Mouse (Mus musculus) lung, embryonic 15.5 days (tissue): ENCODE measurements around the gene Slc39a3. TPM values are rescaled to one million over a fixed set of nuclear protein-coding genes. Genes with fewer than 3 reads are reported as not detected.
A peak's percentile ranks its signal among the peaks of the same experiment; 100 is the strongest.

Experiments used
- ATAC-seq: fragments of 200-750 bp; cut with Nextera tagmentation; 2 replicates; pipeline ENCODE4 v1.8.0; 2017; ENCODE audit warnings: moderate number of reproducible peaks, borderline replicate concordance; ENCODE audit not compliant: low FRiP score, low TSS enrichment; ENCODE audit errors: extremely low read depth
- H3K27ac ChIP-seq: fragments of 300-500 bp; sonication (generic); 2 replicates; pipeline ENCODE4 v1.5.1; 2015; ENCODE audit warnings: moderate library complexity, mild to moderate bottlenecking, inconsistent platforms
- H3K27me3 ChIP-seq: fragments of 300-500 bp; sonication (generic); 2 replicates; pipeline ENCODE4 v1.6.1; 2015; ENCODE audit warnings: inconsistent platforms
- H3K36me3 ChIP-seq: fragments of 300-500 bp; sonication (generic); 2 replicates; pipeline ENCODE4 v1.6.1; 2015; ENCODE audit warnings: inconsistent platforms
- H3K4me1 ChIP-seq: fragments of 300-500 bp; sonication (generic); 2 replicates; pipeline ENCODE4 v1.6.1; 2015; ENCODE audit warnings: inconsistent platforms
- H3K4me2 ChIP-seq: fragments of 300-500 bp; sonication (generic); 2 replicates; pipeline ENCODE4 v1.6.1; 2015; ENCODE audit warnings: inconsistent platforms, mild to moderate bottlenecking, moderate library complexity
- H3K4me3 ChIP-seq: fragments of 300-500 bp; sonication (generic); 2 replicates; pipeline ENCODE4 v1.5.1; 2015; ENCODE audit warnings: mild to moderate bottlenecking, inconsistent platforms
- H3K9ac ChIP-seq: fragments of 300-500 bp; sonication (generic); 2 replicates; pipeline ENCODE4 v1.6.1; 2015; ENCODE audit warnings: inconsistent platforms
- H3K9me3 ChIP-seq: fragments of 300-500 bp; sonication (generic); 2 replicates; pipeline ENCODE4 v1.6.1; 2016; ENCODE audit warnings: inconsistent platforms
- WGBS: fragments of 180-500 bp; shearing (Covaris S2); methylation state at CpG from one replicate; pipeline ENCODE4 v1.1.7; 2015; 5-methylcytosine and 5-hydroxymethylcytosine counted together
- polyA plus RNA-seq: library from polyadenylated mRNA; unstranded; fragments of >200 nt; fragmentation: Nextera tagmentation; extraction: Ambion mirVana; gene quantifications from 2 replicates; pipeline ENCODE4 v1.2.1, GENCODE M21; 2015

The Slc39a3 gene
- polyA plus RNA-seq, 1 experiment from 2014 or later, result 20.5 TPM

GRCm38 (mm10) chr10:81036251-81036650 is 975 bp downstream of the Slc39a3 start:
- no peaks in the 10 kb centered on the region for H3K9me3 ChIP-seq
- no peak overlapping the region for H3K4me3 ChIP-seq
- H3K4me2 ChIP-seq, result no peak overlapping the region
- H3K4me1 ChIP-seq, result peaks cover 4% of the 10 kb centered on the region; the same call in 1 of the 2 replicates
- no peaks in the 10 kb centered on the region for H3K27me3 ChIP-seq
- H3K36me3 ChIP-seq, result peaks cover 7% of the 10 kb centered on the region; the same call in 1 of the 2 replicates
- WGBS, result 75% methylated on average over 7 of the region's 7 CpGs
- H3K9ac ChIP-seq, result no peak overlapping the region
- no peak overlapping the region for H3K27ac ChIP-seq
- no peak for ATAC-seq

DNA sequence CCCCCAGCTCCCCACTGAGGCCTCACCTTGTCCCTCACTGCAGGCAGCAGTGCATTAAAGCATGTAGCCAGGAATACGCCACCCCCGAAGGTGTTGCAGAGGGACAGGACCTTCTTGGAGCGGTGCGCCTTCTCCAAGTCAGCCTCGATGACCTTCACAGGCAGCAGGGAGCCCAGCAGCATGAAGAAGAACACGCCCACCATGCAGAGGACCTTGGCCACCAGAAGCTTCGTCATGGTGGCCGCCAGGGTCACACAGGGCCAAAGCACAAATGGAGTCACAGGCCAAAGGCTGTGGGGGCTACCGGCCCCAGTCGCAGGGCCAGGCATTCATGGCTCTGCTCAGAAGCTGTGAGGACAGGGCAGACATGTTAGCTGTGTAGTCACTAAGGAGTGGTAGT is 3.6 kb downstream of the Slc39a3 start:
- no peak for ATAC-seq
- Histone ChIP-seq H3K9ac (no peak overlapping the region), H3K4me2 (no peak overlapping the region), H3K27ac (no peak overlapping the region), H3K9me3 (no peaks in the 10 kb centered on the region), H3K36me3 (peaks cover 10% of the 10 kb centered on the region; the same call in 1 of the 2 replicates), H3K4me1 (peaks cover 4% of the 10 kb centered on the region; the same call in 1 of the 2 replicates), H3K27me3 (no peaks in the 10 kb centered on the region), H3K4me3 (no peak overlapping the region)
- 79% methylated on average over 10 of the region's 10 CpGs for WGBS

GRCm38 (mm10) chr10:81029031-81029430 is 8.2 kb downstream of the Slc39a3 start:
- H3K36me3 ChIP-seq, result peaks cover 10% of the 10 kb centered on the region; the same call in 1 of the 2 replicates
- no peak overlapping the region for H3K9ac ChIP-seq
- H3K4me1 ChIP-seq, result peaks cover 5% of the 10 kb centered on the region
- no peak overlapping the region for H3K27ac ChIP-seq
- no peaks in the 10 kb centered on the region for H3K9me3 ChIP-seq
- H3K4me2 ChIP-seq, result no peak overlapping the region
- peaks cover 23% of the 10 kb centered on the region for H3K27me3 ChIP-seq
- 58% methylated on average over 10 of the region's 10 CpGs for WGBS
- H3K4me3 ChIP-seq, result no peak overlapping the region
- no peak for ATAC-seq

- Histone ChIP-seq H3K4me3 (no peak overlapping the region), H3K36me3 (peaks cover 10% of the 10 kb centered on the region; the same call in 1 of the 2 replicates), H3K27ac (no peak overlapping the region), H3K9me3 (no peaks in the 10 kb centered on the region), H3K27me3 (peaks cover 30% of the 10 kb centered on the region), H3K9ac (no peak overlapping the region), H3K4me1 (peaks cover 5% of the 10 kb centered on the region), H3K4me2 (no peak overlapping the region)
- ATAC-seq, result no peak
Observed at GRCm38 (mm10) chr10:81028219-81028618, 9.0 kb downstream of the Slc39a3 start.

DNA sequence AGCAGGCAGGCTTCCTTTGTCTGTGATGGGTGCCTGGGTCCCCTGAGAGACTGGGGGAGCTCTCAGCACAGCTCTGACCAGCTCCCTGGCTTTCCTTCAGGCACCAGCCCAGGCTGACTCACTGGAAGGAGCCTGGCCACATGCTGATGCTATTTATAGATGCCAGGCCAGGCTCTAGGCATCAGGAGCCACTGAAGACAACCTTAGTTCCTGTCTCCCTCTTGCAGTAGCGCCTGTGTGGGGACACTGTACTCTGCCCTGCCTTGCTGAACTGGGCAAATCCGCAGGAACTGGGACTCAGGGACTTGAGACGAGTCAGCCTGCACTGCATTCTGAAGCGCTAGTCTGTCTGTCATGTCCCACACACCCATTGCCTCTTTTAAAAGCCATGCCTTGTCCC is 9.9 kb downstream of the Slc39a3 start:
- Histone ChIP-seq H3K27me3 (peaks cover 38% of the 10 kb centered on the region), H3K4me3 (no peak overlapping the region), H3K9me3 (no peaks in the 10 kb centered on the region), H3K9ac (no peak overlapping the region), H3K36me3 (peaks cover 2% of the 10 kb centered on the region; the same call in 1 of the 2 replicates), H3K4me1 (peaks cover 5% of the 10 kb centered on the region), H3K4me2 (no peak overlapping the region), H3K27ac (no peak overlapping the region)
- 51% methylated on average over 4 of the region's 4 CpGs for WGBS
- ATAC-seq, result no peak

GRCm38 (mm10) chr10:81026857-81027256 is 10.4 kb downstream of the Slc39a3 start:
- Histone ChIP-seq H3K36me3 (peaks cover 2% of the 10 kb centered on the region; the same call in 1 of the 2 replicates), H3K9me3 (no peaks in the 10 kb centered on the region), H3K4me2 (no peak overlapping the region), H3K27me3 (peaks cover 43% of the 10 kb centered on the region), H3K27ac (no peak overlapping the region), H3K4me1 (peaks cover 5% of the 10 kb centered on the region), H3K4me3 (no peak overlapping the region), H3K9ac (no peak overlapping the region)
- WGBS, result 89% methylated on average over 5 of the region's 5 CpGs
- no peak for ATAC-seq

DNA sequence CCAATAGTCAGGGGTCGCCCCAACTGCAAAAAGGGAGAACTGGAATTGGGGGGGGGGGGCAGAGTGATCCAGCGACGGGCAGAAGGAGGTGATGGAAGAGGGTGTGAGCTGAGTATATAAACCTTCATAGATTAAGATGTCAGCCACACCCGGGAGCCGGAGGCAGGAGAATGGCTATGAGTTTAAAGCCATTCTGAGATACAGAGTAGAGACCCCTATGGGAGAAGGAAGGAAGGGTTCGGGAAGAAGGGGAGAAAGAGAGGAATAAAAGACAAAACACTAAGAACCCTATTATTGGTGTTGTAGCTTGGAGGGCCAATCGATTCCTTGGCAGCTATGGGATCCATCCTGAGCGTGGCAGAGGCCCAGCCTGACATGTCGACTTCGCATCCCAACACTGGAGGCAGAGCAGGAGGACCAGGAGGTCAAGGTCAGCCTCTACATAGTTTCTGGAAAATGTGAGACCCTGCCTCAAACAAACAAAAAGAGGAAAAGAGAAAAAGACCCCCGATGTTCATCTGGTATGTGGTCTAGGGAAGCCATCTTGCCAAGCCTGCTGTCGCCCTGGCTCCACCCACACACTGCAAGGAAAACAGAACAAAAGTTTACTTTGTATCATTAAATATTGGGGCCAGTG is 11.5 kb downstream of the Slc39a3 start, which contains the start of gene Diras1:
Gene Diras1, minus strand, starts transcription at position 24 of the 637 bp plus-strand sequence.
- WGBS, result 38% methylated on average over 12 of the region's 12 CpGs
- H3K27me3 ChIP-seq, result peaks cover 52% of the 10 kb centered on the region
- peaks cover 5% of the 10 kb centered on the region for H3K4me1 ChIP-seq
- H3K36me3 ChIP-seq, result no peaks in the 10 kb centered on the region
- peak within 1 kb of the TSS; percentile 51 for H3K4me2 ChIP-seq
- no peaks in the 10 kb centered on the region for H3K9me3 ChIP-seq
- no peak within 1 kb of the TSS for H3K9ac ChIP-seq
- H3K27ac ChIP-seq, result no peak within 1 kb of the TSS
- peak within 1 kb of the TSS; percentile 24 for H3K4me3 ChIP-seq
- no peak for ATAC-seq

DNA sequence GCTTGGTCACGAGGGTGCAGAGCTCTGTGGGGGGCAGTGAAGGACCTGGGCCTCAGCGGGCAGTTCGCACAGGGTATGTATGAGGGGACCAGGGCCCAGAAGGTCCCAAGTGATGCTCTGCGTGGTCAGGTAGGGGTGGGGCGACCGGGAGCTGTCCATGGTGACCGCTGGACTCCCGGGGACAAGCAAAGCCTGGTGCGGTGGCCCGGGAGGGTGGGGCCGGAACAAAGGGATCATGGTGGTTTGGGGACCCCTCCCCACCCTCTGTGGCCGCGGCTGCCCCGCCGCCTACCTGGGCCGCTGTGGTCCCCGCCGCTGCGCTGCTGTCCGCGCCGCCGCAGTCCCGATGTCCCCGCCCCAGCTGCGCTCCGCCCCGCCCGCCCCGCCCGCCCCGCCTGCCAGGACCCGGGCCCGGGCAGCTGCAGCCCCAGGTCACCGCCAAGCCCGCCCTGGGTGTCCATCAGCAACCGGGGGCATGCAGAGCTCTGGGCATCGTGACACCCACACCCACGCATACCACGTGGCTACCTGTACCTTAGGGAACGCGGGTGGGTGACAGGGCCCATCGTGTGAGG is 12.1 kb downstream of the Slc39a3 start:
- Histone ChIP-seq H3K4me1 (peaks cover 5% of the 10 kb centered on the region), H3K4me2 (peak overlapping the region; percentile 51), H3K9ac (no peak overlapping the region), H3K9me3 (no peaks in the 10 kb centered on the region), H3K36me3 (no peaks in the 10 kb centered on the region), H3K27me3 (peaks cover 52% of the 10 kb centered on the region), H3K4me3 (peak overlapping the region; percentile 24), H3K27ac (no peak overlapping the region)
- peak; percentile 6; the same call in 1 of the 2 replicates for ATAC-seq
- 3% methylated on average over 24 of the region's 43 CpGs for WGBS

DNA sequence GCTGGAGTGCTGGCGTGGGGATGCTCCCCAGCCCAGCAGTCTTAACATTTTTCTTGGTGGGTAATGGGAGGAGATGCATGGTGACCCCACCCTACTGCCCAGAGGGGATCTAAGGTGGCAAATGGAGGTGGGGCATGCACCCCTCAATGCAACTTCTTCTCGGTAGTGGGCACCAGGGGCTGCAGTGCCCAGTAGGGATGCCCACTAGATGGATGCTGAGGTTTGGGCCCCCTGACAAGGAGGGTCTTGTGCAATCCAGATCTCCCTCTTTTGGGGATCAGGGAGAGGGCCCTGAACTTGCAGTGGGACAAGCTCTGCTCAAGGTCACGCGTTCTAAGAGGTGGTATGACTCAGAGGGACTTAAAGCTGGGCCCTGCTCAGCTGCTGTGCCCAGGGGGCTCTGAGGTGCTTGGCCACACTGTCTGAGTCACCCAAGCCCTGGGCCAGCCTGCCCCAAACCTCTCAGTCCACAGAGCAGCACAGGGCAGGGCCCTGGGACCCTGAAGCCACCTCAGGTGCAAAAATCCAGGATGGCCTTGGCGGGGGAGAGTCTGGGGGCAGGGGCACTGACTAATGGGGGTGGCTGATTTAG is 12.8 kb downstream of the Slc39a3 start:
- Histone ChIP-seq H3K4me2 (no peak overlapping the region), H3K36me3 (no peaks in the 10 kb centered on the region), H3K27ac (no peak overlapping the region), H3K27me3 (peaks cover 52% of the 10 kb centered on the region), H3K4me3 (no peak overlapping the region), H3K4me1 (peaks cover 5% of the 10 kb centered on the region), H3K9me3 (no peaks in the 10 kb centered on the region), H3K9ac (no peak overlapping the region)
- 69% methylated on average over 5 of the region's 5 CpGs for WGBS
- ATAC-seq, result no peak

- Histone ChIP-seq H3K4me2 (no peak overlapping the region), H3K9me3 (no peaks in the 10 kb centered on the region), H3K36me3 (no peaks in the 10 kb centered on the region), H3K27me3 (peaks cover 52% of the 10 kb centered on the region), H3K9ac (no peak overlapping the region), H3K4me1 (peaks cover 5% of the 10 kb centered on the region), H3K4me3 (no peak overlapping the region), H3K27ac (no peak overlapping the region)
- no peak for ATAC-seq
- WGBS, result 51% methylated on average over 8 of the region's 8 CpGs
Observed at GRCm38 (mm10) chr10:81022744-81023143, 14.5 kb downstream of the Slc39a3 start.

GRCm38 (mm10) chr10:81021547-81022110 is 15.6 kb downstream of the Slc39a3 start:
- Histone ChIP-seq H3K4me1 (peaks cover 5% of the 10 kb centered on the region), H3K4me3 (no peak overlapping the region), H3K9me3 (no peaks in the 10 kb centered on the region), H3K9ac (no peak overlapping the region), H3K36me3 (no peaks in the 10 kb centered on the region), H3K27ac (no peak overlapping the region), H3K27me3 (peaks cover 52% of the 10 kb centered on the region), H3K4me2 (no peak overlapping the region)
- WGBS, result 8% methylated on average over 25 of the region's 26 CpGs
- no peak for ATAC-seq

DNA sequence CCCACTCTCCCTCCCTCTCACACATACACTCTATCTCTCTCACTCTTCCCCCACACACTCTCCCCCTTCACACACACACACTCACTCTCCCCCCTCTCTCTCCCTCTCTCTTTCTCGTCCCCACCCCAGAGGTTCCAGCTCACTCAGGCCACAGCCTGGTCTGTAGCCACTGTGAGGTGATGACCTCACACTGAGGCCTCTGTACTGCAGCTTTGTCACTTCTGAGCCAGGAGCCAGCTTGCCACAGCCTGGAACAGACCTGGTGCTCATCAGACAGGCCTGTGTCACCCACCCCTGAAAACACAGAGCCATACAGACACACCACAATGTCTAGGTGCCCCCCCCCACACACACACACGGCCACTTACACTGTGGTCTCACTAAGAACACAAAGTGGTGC is 17.0 kb downstream of the Slc39a3 start:
- Histone ChIP-seq H3K9ac (no peak overlapping the region), H3K4me3 (no peak overlapping the region), H3K36me3 (no peaks in the 10 kb centered on the region), H3K4me1 (peaks cover 5% of the 10 kb centered on the region), H3K27ac (no peak overlapping the region), H3K4me2 (no peak overlapping the region), H3K27me3 (peaks cover 40% of the 10 kb centered on the region), H3K9me3 (no peaks in the 10 kb centered on the region)
- no peak for ATAC-seq
- 41% methylated on average over 2 of the region's 2 CpGs for WGBS
